Mouse (Mus musculus): Measurements from ENCODE around the gene Ndufc1. TPM values are rescaled to one million over a fixed set of nuclear protein-coding genes. Genes with fewer than 3 reads are reported as not detected.
A peak's percentile ranks its signal among the peaks of the same experiment; 100 is the strongest.

The Ndufc1 gene
- total and polyA plus RNA-seq, 2 experiments from 2014 or later, result 31.5 to 994 TPM

- Histone ChIP-seq H3K36me3 (ENCODE audit: insufficient read depth, low read length) (no peaks in the 10 kb centered on the region), H3K4me3 (ENCODE audit: low read depth, low read length) (peak overlapping the region; percentile 98), H3K9me3 (ENCODE audit: low read length) (no peaks in the 10 kb centered on the region), H3K27me3 (ENCODE audit: insufficient read depth, low read length) (no peaks in the 10 kb centered on the region), H3K4me1 (ENCODE audit: insufficient read depth, low read length) (peaks cover 8% of the 10 kb centered on the region; the same call in 1 of the 2 replicates), H3K9ac (replicated peaks; ENCODE audit: low read length, poor library complexity, severe bottlenecking) (no peak overlapping the region), H3K4me2 (ENCODE audit: low read depth, low read length, poor library complexity, severe bottlenecking) (peak overlapping the region; percentile 70), H3K27ac (ENCODE audit: low read depth, low read length) (no peak overlapping the region)
- 46% methylated on average over 2 of the region's 2 CpGs for WGBS
- DNase-seq (ENCODE audit: low spot score) (no peak), ATAC-seq (ENCODE audit: low FRiP score) (no peak)
- peak; percentile 20; the same call in 1 of the 2 replicates for TF ChIP-seq CTCF (IDR thresholded peaks at IDR 0.05)
Measured at GRCm38 (mm10) chr3:51417485-51417884, 8.7 kb upstream of the Ndufc1 start.

- ATAC-seq (ENCODE audit: low FRiP score) (no peak), DNase-seq (ENCODE audit: low spot score) (no peak)
- Histone ChIP-seq H3K27me3 (ENCODE audit: insufficient read depth, low read length) (no peaks in the 10 kb centered on the region), H3K27ac (ENCODE audit: low read depth, low read length) (no peak overlapping the region), H3K9ac (replicated peaks; ENCODE audit: low read length, poor library complexity, severe bottlenecking) (peak overlapping the region; percentile 93; the same call in 1 of the 2 replicates), H3K4me1 (ENCODE audit: insufficient read depth, low read length) (peaks cover 8% of the 10 kb centered on the region; the same call in 1 of the 2 replicates), H3K4me2 (ENCODE audit: low read depth, low read length, poor library complexity, severe bottlenecking) (peak overlapping the region; percentile 70), H3K9me3 (ENCODE audit: low read length) (no peaks in the 10 kb centered on the region), H3K36me3 (ENCODE audit: insufficient read depth, low read length) (no peaks in the 10 kb centered on the region), H3K4me3 (ENCODE audit: low read depth, low read length) (peak overlapping the region; percentile 98)
- 8% methylated on average over 8 of the region's 8 CpGs for WGBS
- no peak for TF ChIP-seq CTCF (IDR thresholded peaks at IDR 0.05)
Measured at GRCm38 (mm10) chr3:51417135-51417458, 8.3 kb upstream of the Ndufc1 start.

- H3K36me3 ChIP-seq (ENCODE audit: insufficient read depth, low read length), result no peaks in the 10 kb centered on the region
- peak overlapping the region; percentile 70 for H3K4me2 ChIP-seq (ENCODE audit: low read depth, low read length, poor library complexity, severe bottlenecking)
- H3K27me3 ChIP-seq (ENCODE audit: insufficient read depth, low read length), result no peaks in the 10 kb centered on the region
- peaks cover 8% of the 10 kb centered on the region; the same call in 1 of the 2 replicates for H3K4me1 ChIP-seq (ENCODE audit: insufficient read depth, low read length)
- peak overlapping the region; percentile 98 for H3K4me3 ChIP-seq (ENCODE audit: low read depth, low read length)
- peak overlapping the region; percentile 92 for H3K27ac ChIP-seq (ENCODE audit: low read depth, low read length)
- H3K9me3 ChIP-seq (ENCODE audit: low read length), result no peaks in the 10 kb centered on the region
- ATAC-seq (ENCODE audit: low FRiP score), result peak; percentile 25
- 0% methylated on average over 46 of the region's 68 CpGs for WGBS
- TF ChIP-seq CTCF (IDR thresholded peaks at IDR 0.05), result no peak
- peak overlapping the region; percentile 93 for H3K9ac ChIP-seq (replicated peaks; ENCODE audit: low read length, poor library complexity, severe bottlenecking)
- DNase-seq (ENCODE audit: low spot score), result peak; percentile 7
Measured at GRCm38 (mm10) chr3:51416364-51417134, 7.8 kb upstream of the Ndufc1 start.

GRCm38 (mm10) chr3:51416073-51416363 lies 7.2 kb upstream of the Ndufc1 start:
- WGBS, result 0% methylated on average over 7 of the region's 30 CpGs
- ATAC-seq (ENCODE audit: low FRiP score) (peak; percentile 71), DNase-seq (ENCODE audit: low spot score) (no peak)
- peaks cover 8% of the 10 kb centered on the region; the same call in 1 of the 2 replicates for H3K4me1 ChIP-seq (ENCODE audit: insufficient read depth, low read length)
- peak overlapping the region; percentile 70 for H3K4me2 ChIP-seq (ENCODE audit: low read depth, low read length, poor library complexity, severe bottlenecking)
- H3K27me3 ChIP-seq (ENCODE audit: insufficient read depth, low read length), result no peaks in the 10 kb centered on the region
- no peak for TF ChIP-seq CTCF (IDR thresholded peaks at IDR 0.05)
- H3K9me3 ChIP-seq (ENCODE audit: low read length), result no peaks in the 10 kb centered on the region
- peak overlapping the region; percentile 98 for H3K4me3 ChIP-seq (ENCODE audit: low read depth, low read length)
- H3K36me3 ChIP-seq (ENCODE audit: insufficient read depth, low read length), result no peaks in the 10 kb centered on the region
- peak overlapping the region; percentile 92 for H3K27ac ChIP-seq (ENCODE audit: low read depth, low read length)
- peak overlapping the region; percentile 93 for H3K9ac ChIP-seq (replicated peaks; ENCODE audit: low read length, poor library complexity, severe bottlenecking)

GRCm38 (mm10) chr3:51415098-51416072 lies 6.6 kb upstream of the Ndufc1 start, which contains the start of gene Naa15:
Gene Naa15, plus strand, starts transcription at chr3:51415148.
- Histone ChIP-seq H3K9ac (replicated peaks; ENCODE audit: low read length, poor library complexity, severe bottlenecking) (peak within 1 kb of the TSS; percentile 93), H3K4me3 (ENCODE audit: low read depth, low read length) (peak within 1 kb of the TSS; percentile 98), H3K27ac (ENCODE audit: low read depth, low read length) (peak within 1 kb of the TSS; percentile 92), H3K9me3 (ENCODE audit: low read length) (no peaks in the 10 kb centered on the region), H3K4me1 (ENCODE audit: insufficient read depth, low read length) (peaks cover 8% of the 10 kb centered on the region; the same call in 1 of the 2 replicates), H3K36me3 (ENCODE audit: insufficient read depth, low read length) (no peaks in the 10 kb centered on the region), H3K4me2 (ENCODE audit: low read depth, low read length, poor library complexity, severe bottlenecking) (peak within 1 kb of the TSS; percentile 70), H3K27me3 (ENCODE audit: insufficient read depth, low read length) (no peaks in the 10 kb centered on the region)
- no peak for TF ChIP-seq CTCF (IDR thresholded peaks at IDR 0.05)
- peak; percentile 98 for DNase-seq (ENCODE audit: low spot score)
- WGBS, result 6% methylated on average over 43 of the region's 43 CpGs
- peak; percentile 92 for ATAC-seq (ENCODE audit: low FRiP score)

All from midbrain, postnatal 0 days (tissue).